12 mouse cellular contexts compared by ENCODE assay signal in the genomic region with DNA sequence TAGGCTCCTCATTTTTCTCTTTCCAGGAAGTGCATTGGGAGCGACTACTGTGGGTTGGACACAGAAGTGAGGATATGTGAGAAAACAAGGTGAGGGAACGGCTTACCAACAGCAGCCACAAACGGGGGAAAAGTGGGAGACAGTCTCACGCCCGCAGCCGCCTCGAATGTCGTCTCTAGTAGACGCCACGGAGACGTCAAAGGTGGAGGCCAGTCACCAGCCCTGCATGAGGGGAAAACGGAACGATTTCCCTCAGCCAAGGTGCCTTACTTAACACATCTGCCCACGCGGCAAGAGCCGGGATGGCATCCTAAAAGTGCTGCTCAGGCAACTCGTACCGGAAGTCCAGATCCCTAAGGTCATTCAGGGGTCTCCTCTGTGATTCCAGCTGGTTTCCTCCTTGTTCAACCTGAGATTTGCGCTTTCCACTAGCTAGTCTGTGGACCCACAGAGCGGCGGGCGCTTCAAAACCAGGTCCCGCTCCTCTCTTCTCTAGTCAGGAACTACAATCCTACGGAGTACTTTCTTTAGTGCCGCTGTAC. TPM values are rescaled to one million over a fixed set of nuclear protein-coding genes. Genes with fewer than 3 reads are reported as not detected.
A peak's percentile ranks its signal among the peaks of the same experiment; 100 is the strongest.
DNase-seq lines count a peak whose midpoint lies in the region; ATAC-seq and TF ChIP-seq lines count a peak whose summit lies in the region.
"Had no signal": no experiment of that assay in that cellular context is flagged by ENCODE, and none has a peak within 500 bp of the region (broad histone marks: within the 10 kb centered on the region; RNA-seq: fewer than 3 reads in every experiment).

No protein-coding gene starts in this region.

- TF ChIP-seq POLR2A in ES-Bruce4 (IDR thresholded peaks at IDR 0.05; ENCODE audit: insufficient read depth, low read length), result no peak

- no peak for ATAC-seq in embryonic facial prominence, embryonic 12.5 days (ENCODE audit: insufficient number of reproducible peaks, insufficient read depth, low FRiP score, low TSS enrichment)
- ATAC-seq in erythroblast, adult 5-6 weeks (replicated peaks; ENCODE audit: low FRiP score, poor library complexity, severe bottlenecking), result no peak
- ATAC-seq: intestine, postnatal 0 days had no signal

- peak overlapping the region; percentile 62 for H3K4me3 ChIP-seq in ES-Bruce4 (ENCODE audit: low read depth, low read length)
- 0 out of 2 replicates have a peak overlapping the region, but pooled peaks have one; percentile 3 for H3K4me3 ChIP-seq in embryonic facial prominence, embryonic 12.5 days
- peak overlapping the region; percentile 68 for H3K4me3 ChIP-seq in midbrain, embryonic 10.5 days

- no peaks in the 10 kb centered on the region for H3K36me3 ChIP-seq in ES-Bruce4 (ENCODE audit: control insufficient read depth, insufficient read depth, low read length, poor library complexity, severe bottlenecking)
- H3K36me3 ChIP-seq in embryonic facial prominence, embryonic 12.5 days, result no peaks in the 10 kb centered on the region
- peaks cover 18% of the 10 kb centered on the region; the same call in 1 of the 2 replicates for H3K36me3 ChIP-seq in midbrain, embryonic 10.5 days
- H3K36me3 ChIP-seq: embryonic facial prominence, embryonic 13.5 days had no signal

- peak overlapping the region; percentile 29 for H3K9ac ChIP-seq in ES-Bruce4 (ENCODE audit: low read depth, poor library complexity, severe bottlenecking)
- no peak overlapping the region for H3K9ac ChIP-seq in embryonic facial prominence, embryonic 12.5 days
- H3K9ac ChIP-seq: embryonic facial prominence, embryonic 13.5 days; lung, embryonic 14.5 days had no signal

- DNase-seq in embryo, embryonic 10 days (ENCODE audit: low spot score), result peak; percentile 32
- no peak for DNase-seq in embryo, embryonic 9.5 days (ENCODE audit: extremely low spot score)
- DNase-seq in midbrain, embryonic 10.5 days (ENCODE audit: low spot score), result peak; percentile 29
- DNase-seq in urinary bladder, postnatal 25 days (ENCODE audit: low spot score), result no peak
- no peak for DNase-seq in adrenal gland, adult 8-10 months
- DNase-seq: heart, adult 18-20 months; lung, embryonic 14.5 days had no signal

- no peaks in the 10 kb centered on the region for H3K9me3 ChIP-seq in ES-Bruce4 (replicated peaks; ENCODE audit: control insufficient read depth, insufficient read depth, low read length, poor library complexity, severe bottlenecking)
- H3K9me3 ChIP-seq in embryonic facial prominence, embryonic 12.5 days, result no peaks in the 10 kb centered on the region
- no peaks in the 10 kb centered on the region for H3K9me3 ChIP-seq in midbrain, embryonic 10.5 days (replicated peaks)
- H3K9me3 ChIP-seq: embryonic facial prominence, embryonic 13.5 days had no signal

- 4% methylated on average over 25 of the region's 25 CpGs for WGBS in embryonic facial prominence, embryonic 12.5 days
- 6% methylated on average over 25 of the region's 25 CpGs for WGBS in midbrain, embryonic 10.5 days

- no peak for TF ChIP-seq CTCF in ES-Bruce4 (IDR thresholded peaks at IDR 0.05; ENCODE audit: low read depth, low read length)

- no peak for TF ChIP-seq EP300 in ES-Bruce4 (IDR thresholded peaks at IDR 0.05; ENCODE audit: insufficient read depth, low read depth, low read length)

- H3K4me2 ChIP-seq in embryonic facial prominence, embryonic 12.5 days (replicated peaks), result no peak overlapping the region
- H3K4me2 ChIP-seq: embryonic facial prominence, embryonic 13.5 days; lung, embryonic 14.5 days had no signal

- no peak overlapping the region for H3K27ac ChIP-seq in ES-Bruce4 (ENCODE audit: insufficient read depth, low read length)
- no peak overlapping the region for H3K27ac ChIP-seq in embryonic facial prominence, embryonic 12.5 days
- peak overlapping the region; percentile 64 for H3K27ac ChIP-seq in midbrain, embryonic 10.5 days (replicated peaks)
- H3K27ac ChIP-seq: embryonic facial prominence, embryonic 13.5 days had no signal

- no peaks in the 10 kb centered on the region for H3K4me1 ChIP-seq in ES-Bruce4 (ENCODE audit: control insufficient read depth, insufficient read depth, low read length)
- H3K4me1 ChIP-seq in embryonic facial prominence, embryonic 12.5 days, result peaks cover 10% of the 10 kb centered on the region; the same call in 1 of the 2 replicates
- peaks cover 43% of the 10 kb centered on the region for H3K4me1 ChIP-seq in midbrain, embryonic 10.5 days

- no peaks in the 10 kb centered on the region for H3K27me3 ChIP-seq in ES-Bruce4 (ENCODE audit: control insufficient read depth, insufficient read depth, low read length, poor library complexity, severe bottlenecking)
- H3K27me3 ChIP-seq in embryonic facial prominence, embryonic 12.5 days, result peaks cover 62% of the 10 kb centered on the region
- H3K27me3 ChIP-seq in midbrain, embryonic 10.5 days (ENCODE audit: low read depth, poor library complexity, severe bottlenecking), result peaks cover 66% of the 10 kb centered on the region

RNA-seq across cellular contexts. Expression of gene Celsr3, which starts 1.9 kb away (rescaled TPM):
- polyA plus RNA-seq in ES-Bruce4 (2011; ENCODE audit: insufficient read depth, insufficient read length, low read depth, missing spikeins), result 3.5 and 6.2 TPM in 2 replicates
- 1.2 and 2.1 TPM in 2 replicates for polyA plus RNA-seq in embryonic facial prominence, embryonic 12.5 days (2016; fragmentation: Nextera tagmentation; extraction: Ambion mirVana)
- polyA plus RNA-seq in midbrain, embryonic 10.5 days (2016; fragmentation: Nextera tagmentation; extraction: Ambion mirVana), result 3.1 and 5.0 TPM in 2 replicates
- 1.9 and 5.0 TPM in 2 replicates for total RNA-seq in erythroblast, adult 5-6 weeks (2015; ENCODE audit: low replicate concordance)
- total RNA-seq in erythroblast, adult 5-6 weeks (2017; ENCODE audit: low replicate concordance), result 0.09 and 1.8 TPM in 2 replicates
- total RNA-seq in adrenal gland, adult 8-10 months (2022), result 1 to 10 TPM; 3.0 to 8.6 (median 7.9) TPM

RNA-seq across cellular contexts. Expression of gene Nckipsd, which starts 16.0 kb away (rescaled TPM):
- 10.3 and 11.8 TPM in 2 replicates for polyA plus RNA-seq in ES-Bruce4 (2011; ENCODE audit: insufficient read depth, insufficient read length, low read depth, missing spikeins)
- polyA plus RNA-seq in embryonic facial prominence, embryonic 12.5 days (2016; fragmentation: Nextera tagmentation; extraction: Ambion mirVana), result 24.2 and 25.7 TPM in 2 replicates
- 14.5 and 17.3 TPM in 2 replicates for polyA plus RNA-seq in midbrain, embryonic 10.5 days (2016; fragmentation: Nextera tagmentation; extraction: Ambion mirVana)
- 2.7 and 4.2 TPM in 2 replicates for total RNA-seq in erythroblast, adult 5-6 weeks (2015; ENCODE audit: low replicate concordance)
- 1.8 and 3.7 TPM in 2 replicates for total RNA-seq in erythroblast, adult 5-6 weeks (2017; ENCODE audit: low replicate concordance)
- total RNA-seq in adrenal gland, adult 8-10 months (2022), result 10 to 100 TPM; 11.1 to 19.0 (median 17.0) TPM

RNA-seq across cellular contexts. Expression of gene Slc26a6, which starts 28.9 kb away (rescaled TPM):
- polyA plus RNA-seq in ES-Bruce4 (2011; ENCODE audit: insufficient read depth, insufficient read length, low read depth, missing spikeins), result 8.2 and 8.3 TPM in 2 replicates
- polyA plus RNA-seq in embryonic facial prominence, embryonic 12.5 days (2016; fragmentation: Nextera tagmentation; extraction: Ambion mirVana), result 20.5 and 22.5 TPM in 2 replicates
- polyA plus RNA-seq in midbrain, embryonic 10.5 days (2016; fragmentation: Nextera tagmentation; extraction: Ambion mirVana), result 9.5 and 12.5 TPM in 2 replicates
- total RNA-seq in erythroblast, adult 5-6 weeks (2015; ENCODE audit: low replicate concordance), result 0.63 and 23.8 TPM in 2 replicates
- not detected in 2 replicates for total RNA-seq in erythroblast, adult 5-6 weeks (2017; ENCODE audit: low replicate concordance)
- total RNA-seq in adrenal gland, adult 8-10 months (2022), result 10 to 100 TPM in 3 of 4 experiments, 1 to 10 TPM in 1; 8.4 to 14.4 (median 12.3) TPM

RNA-seq across cellular contexts. Expression of gene Ip6k2, which starts 40.6 kb away (rescaled TPM):
- polyA plus RNA-seq in ES-Bruce4 (2011; ENCODE audit: insufficient read depth, insufficient read length, low read depth, missing spikeins), result 37.4 and 39.5 TPM in 2 replicates
- 145 and 147 TPM in 2 replicates for polyA plus RNA-seq in embryonic facial prominence, embryonic 12.5 days (2016; fragmentation: Nextera tagmentation; extraction: Ambion mirVana)
- polyA plus RNA-seq in midbrain, embryonic 10.5 days (2016; fragmentation: Nextera tagmentation; extraction: Ambion mirVana), result 89.0 and 105 TPM in 2 replicates
- total RNA-seq in erythroblast, adult 5-6 weeks (2015; ENCODE audit: low replicate concordance), result 4.2 and 20.9 TPM in 2 replicates
- total RNA-seq in erythroblast, adult 5-6 weeks (2017; ENCODE audit: low replicate concordance), result 47.5 and 61.2 TPM in 2 replicates
- total RNA-seq in adrenal gland, adult 8-10 months (2022), result 100 to 1,000 TPM in 3 of 4 experiments, 10 to 100 TPM in 1; 93.0 to 156 (median 128) TPM

Comparison
In these comparisons a context has a peak if more than half of its experiments do, and no peak if none do; other contexts are left out.
1. DNase-seq: peak in embryo, embryonic 10 days (single experiment) and midbrain, embryonic 10.5 days (single experiment); none in embryo, embryonic 9.5 days (single experiment), urinary bladder, postnatal 25 days (single experiment) and adrenal gland, adult 8-10 months (single experiment).
2. H3K4me3 ChIP-seq: peak in every context shown above with its lines; median percentile 68 in midbrain, embryonic 10.5 days; 62 in ES-Bruce4; 3 in embryonic facial prominence, embryonic 12.5 days.